Mouse (Mus musculus) megakaryocyte, embryonic 14.5 days (primary cell): ENCODE measurements around the gene Slc6a6.

ENCODE experiments used
- FLI1 ChIP-seq: IDR thresholded peaks from 2 replicates; pipeline ENCODE4 v1.6.1; 2012; ENCODE audit warnings: low read length, inconsistent platforms, mixed read lengths
- GATA1 ChIP-seq: IDR thresholded peaks from 3 replicates; pipeline ENCODE4 v1.6.1; 2012; ENCODE audit warnings: mixed read lengths, low read length, inconsistent platforms, borderline replicate concordance

- TF ChIP-seq GATA1 (no peak), FLI1 (no peak)
Observed at GRCm38 (mm10) chr6:91643011-91643410, 40.8 kb upstream of the Slc6a6 start.
